Mouse (Mus musculus): ENCODE results near the gene Kcnj4. TPM values are rescaled to one million over a fixed set of nuclear protein-coding genes. Genes with fewer than 3 reads are reported as not detected.

Gene Kcnj4
- total RNA-seq, 2 experiments from 2014 or later: not detected

DNA sequence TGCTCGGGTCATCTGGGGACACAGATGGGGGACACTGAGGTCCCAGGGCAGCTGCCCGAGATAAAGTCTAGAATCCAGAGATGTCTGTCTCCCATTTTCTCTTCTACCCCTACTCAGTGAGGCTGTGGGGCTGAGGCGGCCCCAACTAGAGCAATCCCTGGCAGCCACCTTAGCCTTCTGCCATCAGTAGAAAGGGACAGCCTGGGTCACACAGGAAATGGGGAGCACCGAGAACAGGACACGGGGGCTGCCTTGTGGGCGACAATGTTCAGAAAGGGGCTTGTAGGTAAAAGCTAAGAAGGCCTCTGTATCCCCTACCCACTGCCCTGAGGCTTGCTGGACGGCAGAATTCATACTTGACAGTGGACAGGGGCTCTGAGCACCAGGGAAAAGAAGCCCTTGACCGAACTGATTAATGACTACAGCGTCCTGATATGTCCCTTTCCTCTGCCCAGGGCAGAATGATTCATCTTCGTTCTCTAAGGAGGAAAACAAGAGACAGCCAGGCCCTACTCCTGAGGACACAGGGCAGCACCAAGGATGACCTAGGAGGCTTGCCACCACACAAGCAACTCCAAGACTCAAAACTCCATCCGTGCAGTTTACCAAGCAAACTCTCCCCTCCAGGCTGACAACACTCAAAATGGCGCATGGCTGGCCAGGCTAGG is 67.4 kb downstream of the Kcnj4 start:
- no peak for DNase-seq
- intact Hi-C loops (cut with DNase I): loop anchor here (1.0 kb wide), 1 partner anchor 15 kb away; no protein-coding TSS in a partner anchor

- intact Hi-C loops (cut with DNase I): no loop called here
Observed at GRCm38 (mm10) chr15:79436481-79436921, 68.5 kb downstream of the Kcnj4 start.

GRCm38 (mm10) chr15:79435191-79435671 is 69.8 kb downstream of the Kcnj4 start:
- no peak for DNase-seq
- intact Hi-C loops (cut with DNase I): no loop called here

More at GRCm38 (mm10) chr15:79436481-79436921, 68.5 kb downstream of the Kcnj4 start:
- DNase-seq: no peak

Small RNAs within 50 kb of the gene (microRNA-seq; reads per million reads assigned to microRNA genes)
- gene Gm44302: 0 reads per million in 2 experiments

Other genes with a start within 250 kb of the Kcnj4 start
- gene Baiap2l2, start 219.7 kb downstream of the Kcnj4 start, total RNA-seq (2021): 1 to 10 TPM; 1.0 to 1.5 TPM
- gene Pla2g6, start 176.9 kb downstream of the Kcnj4 start, total RNA-seq (2021): 10 to 100 TPM; 15.2 to 16.1 TPM
- 1 to 10 TPM; 3.4 to 4.0 TPM for gene Maff, start 158.6 kb downstream of the Kcnj4 start, total RNA-seq (2021)
- gene Tmem184b, start 101.7 kb downstream of the Kcnj4 start, total RNA-seq (2021): 10 to 100 TPM; 23.2 to 30.0 TPM
- gene Csnk1e, start 49.7 kb downstream of the Kcnj4 start, total RNA-seq (2021): 10 to 100 TPM; 46.7 to 50.7 TPM
- 1 to 10 TPM; 4.0 to 4.3 TPM for gene Kdelr3, start 11.2 kb upstream of the Kcnj4 start, total RNA-seq (2021)
- 10 to 100 TPM; 54.3 to 67.2 TPM for gene Ddx17, start 41.5 kb upstream of the Kcnj4 start, total RNA-seq (2021)
- not detected for gene Dmc1, start 99.9 kb upstream of the Kcnj4 start, total RNA-seq (2021)
- under 1 TPM; 0.81 to 0.87 TPM for gene Fam227a, start 153.7 kb upstream of the Kcnj4 start, total RNA-seq (2021)
- 10 to 100 TPM; 12.1 to 14.5 TPM for gene Cby1, start 154.0 kb upstream of the Kcnj4 start, total RNA-seq (2021)
- 10 to 100 TPM; 56.5 to 60.2 TPM for gene Tomm22, start 165.6 kb upstream of the Kcnj4 start, total RNA-seq (2021)
- gene Josd1, start 182.7 kb upstream of the Kcnj4 start, total RNA-seq (2021): 10 to 100 TPM; 12.1 to 13.3 TPM
- 10 to 100 TPM; 22.5 to 24.2 TPM for gene Gtpbp1, start 185.6 kb upstream of the Kcnj4 start, total RNA-seq (2021)
- 10 to 100 TPM; 76.2 to 86.8 TPM for gene Sun2, start 237.3 kb upstream of the Kcnj4 start, total RNA-seq (2021)